Mouse (Mus musculus) liver, postnatal 0 days (tissue): ENCODE data around the gene Pdzd2.

Experiments used
- CTCF ChIP-seq: sonication (generic); IDR thresholded peaks from 2 replicates; pipeline ENCODE4 v1.5.1; 2016; ENCODE audit warnings: antibody characterized with exemption, low read depth
- EP300 ChIP-seq: IDR thresholded peaks from 2 replicates; pipeline ENCODE4 v1.6.1; 2016; ENCODE audit warnings: antibody characterized with exemption, low read depth, mild to moderate bottlenecking

GRCm38 (mm10) chr15:12465748-12466147 lies 274.0 kb downstream of the Pdzd2 start:
- TF ChIP-seq CTCF = no peak
- TF ChIP-seq EP300 = no peak
